Mouse (Mus musculus) splenic B cell, adult 2 months (primary cell): ENCODE measurements around the gene Nt5c1b.

Source experiments
- DNase-seq: peaks from one replicate; pipeline ENCODE4 v3.0.0-alpha.2; 2011; ENCODE audit warnings: low read depth, low spot score
- H3K27me3 ChIP-seq: 2 replicates; pipeline ENCODE4 v1.6.1; 2012; ENCODE audit warnings: mild to moderate bottlenecking, low read length, moderate library complexity, mixed read lengths; ENCODE audit not compliant: control insufficient read depth, poor library complexity, insufficient read depth, severe bottlenecking
- H3K36me3 ChIP-seq: 2 replicates; pipeline ENCODE4 v1.6.1; 2012; ENCODE audit warnings: mild to moderate bottlenecking, low read length, moderate library complexity, mixed read lengths; ENCODE audit not compliant: control insufficient read depth, poor library complexity, insufficient read depth, severe bottlenecking

The Nt5c1b gene

DNA sequence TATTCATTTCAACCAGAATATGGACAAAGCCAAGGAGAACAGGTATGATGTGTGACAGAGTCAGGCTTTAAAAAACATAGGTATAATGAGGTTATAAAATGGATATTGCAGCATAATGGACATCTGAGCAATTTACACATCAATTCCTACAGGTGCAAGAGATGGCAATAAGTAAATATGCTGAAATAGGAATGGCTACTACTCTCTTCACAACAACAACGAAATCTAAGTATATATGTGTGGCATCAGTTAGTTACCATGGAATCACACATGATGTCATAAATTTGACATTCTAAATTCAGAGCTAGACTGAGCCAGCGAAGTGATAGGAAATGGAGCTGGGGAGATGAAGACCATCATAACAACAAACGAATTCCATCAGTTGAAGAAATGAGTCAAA lies at the start of gene Nt5c1b:
Nt5c1b (plus strand) TSS at position 301 of the 400 bp plus-strand sequence.
- Histone ChIP-seq H3K36me3 (no peaks in the 10 kb centered on the region), H3K27me3 (no peaks in the 10 kb centered on the region)
- no peak for DNase-seq

DNA sequence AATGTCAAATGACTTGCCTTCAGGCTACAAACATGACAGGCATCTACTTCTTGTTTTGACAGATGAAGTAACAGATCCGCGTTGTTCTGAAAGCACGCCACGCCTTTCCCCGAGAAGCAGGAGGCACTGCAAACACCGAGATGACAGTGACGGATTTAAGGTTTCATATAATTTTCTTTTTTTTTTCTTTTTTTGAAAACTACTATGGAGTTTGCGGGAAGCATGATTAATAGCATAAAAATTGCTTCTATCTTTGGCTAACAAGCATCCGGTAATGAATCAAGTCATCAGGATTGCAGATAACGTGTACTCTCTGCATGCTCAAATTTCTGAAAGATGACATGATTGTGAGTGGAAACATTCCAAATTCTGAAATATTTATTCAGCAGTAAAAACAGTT lies 42.1 kb upstream of the Nt5c1b start:
- no peaks in the 10 kb centered on the region for H3K27me3 ChIP-seq
- no peak for DNase-seq
- no peaks in the 10 kb centered on the region for H3K36me3 ChIP-seq

DNA sequence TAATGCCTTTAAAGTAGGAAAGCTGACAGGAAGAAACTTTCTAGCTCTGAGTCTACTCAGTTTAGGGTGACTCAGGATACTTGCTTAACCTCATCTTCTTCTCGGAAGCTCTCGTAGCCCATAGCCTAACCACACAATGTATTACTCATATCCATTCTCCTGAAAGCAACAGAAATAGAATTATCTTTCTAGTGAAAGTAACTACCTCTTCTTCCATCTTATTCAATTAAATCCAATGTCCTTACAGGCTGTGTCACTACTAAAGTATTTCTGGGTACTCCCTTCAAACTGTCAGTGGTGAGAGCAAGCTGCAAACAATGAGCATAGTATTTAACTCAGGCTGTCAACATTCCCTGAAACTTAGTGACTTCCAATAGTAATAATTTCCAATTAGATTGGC lies 40.3 kb upstream of the Nt5c1b start:
- no peaks in the 10 kb centered on the region for H3K27me3 ChIP-seq
- DNase-seq = no peak
- no peaks in the 10 kb centered on the region for H3K36me3 ChIP-seq

DNA sequence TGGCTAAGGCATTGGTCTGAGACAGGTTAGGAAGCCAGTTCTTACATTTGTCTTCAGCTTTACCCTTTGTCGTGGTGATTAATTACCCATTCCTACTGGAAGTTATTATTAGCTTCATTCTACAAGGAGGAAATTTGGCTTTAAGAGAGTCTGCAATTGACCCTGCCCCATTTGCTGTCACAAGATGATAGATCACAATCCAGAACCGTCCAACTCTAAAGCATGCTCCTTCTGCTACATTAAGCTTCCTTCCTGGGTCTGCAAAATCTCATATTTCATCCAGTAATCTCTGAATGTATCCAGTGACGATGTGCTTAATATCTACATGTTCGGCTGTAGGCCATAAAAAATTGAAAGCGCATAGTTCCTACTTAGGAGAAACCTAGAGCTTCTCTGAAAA lies 29.2 kb upstream of the Nt5c1b start:
- Histone ChIP-seq H3K36me3 (no peaks in the 10 kb centered on the region), H3K27me3 (no peaks in the 10 kb centered on the region)

DNA sequence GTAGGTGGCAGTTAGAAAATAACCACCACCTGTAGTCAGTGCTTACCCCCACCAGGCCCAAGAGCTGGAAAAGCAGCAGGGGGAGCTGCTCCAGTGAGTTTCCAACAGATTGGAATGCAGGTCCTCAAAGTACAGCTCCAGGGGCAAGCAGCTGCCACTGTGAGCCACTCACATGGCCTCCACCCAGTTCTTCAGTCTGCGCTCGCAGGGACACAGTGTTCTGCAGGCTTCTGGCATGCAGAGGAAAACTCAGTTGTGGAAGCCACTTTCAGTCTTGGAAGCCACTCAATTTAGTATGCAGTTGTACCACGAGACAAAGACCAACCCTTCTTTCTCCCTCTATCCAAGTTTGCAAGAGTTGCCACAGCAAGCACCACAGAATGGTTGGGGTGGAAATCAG lies 19.1 kb upstream of the Nt5c1b start:
- no peak for DNase-seq
- H3K27me3 ChIP-seq = no peaks in the 10 kb centered on the region
- no peaks in the 10 kb centered on the region for H3K36me3 ChIP-seq

More for the DNA sequence above, 29.2 kb upstream of the Nt5c1b start:
- DNase-seq = no peak

DNA sequence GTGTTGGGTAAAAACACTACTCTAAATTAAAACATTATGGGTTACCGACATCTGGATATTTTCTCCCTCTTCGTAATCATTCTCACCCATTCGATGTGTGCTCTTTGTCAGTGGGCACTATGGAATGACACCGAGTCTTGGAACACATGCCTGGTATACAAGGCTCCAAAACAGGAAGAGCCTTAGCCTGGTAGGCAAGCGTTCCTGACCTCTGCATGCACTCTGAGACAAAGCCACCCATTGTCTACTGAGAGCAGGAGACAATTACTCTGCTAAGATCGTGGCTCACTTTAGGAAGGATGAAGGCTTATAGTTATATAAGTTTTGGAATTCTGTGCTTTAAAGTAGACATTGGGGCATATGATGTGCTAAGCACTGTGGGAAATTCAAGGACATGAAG lies 12.0 kb upstream of the Nt5c1b start:
- Histone ChIP-seq H3K36me3 (no peaks in the 10 kb centered on the region), H3K27me3 (no peaks in the 10 kb centered on the region)
- no peak for DNase-seq

DNA sequence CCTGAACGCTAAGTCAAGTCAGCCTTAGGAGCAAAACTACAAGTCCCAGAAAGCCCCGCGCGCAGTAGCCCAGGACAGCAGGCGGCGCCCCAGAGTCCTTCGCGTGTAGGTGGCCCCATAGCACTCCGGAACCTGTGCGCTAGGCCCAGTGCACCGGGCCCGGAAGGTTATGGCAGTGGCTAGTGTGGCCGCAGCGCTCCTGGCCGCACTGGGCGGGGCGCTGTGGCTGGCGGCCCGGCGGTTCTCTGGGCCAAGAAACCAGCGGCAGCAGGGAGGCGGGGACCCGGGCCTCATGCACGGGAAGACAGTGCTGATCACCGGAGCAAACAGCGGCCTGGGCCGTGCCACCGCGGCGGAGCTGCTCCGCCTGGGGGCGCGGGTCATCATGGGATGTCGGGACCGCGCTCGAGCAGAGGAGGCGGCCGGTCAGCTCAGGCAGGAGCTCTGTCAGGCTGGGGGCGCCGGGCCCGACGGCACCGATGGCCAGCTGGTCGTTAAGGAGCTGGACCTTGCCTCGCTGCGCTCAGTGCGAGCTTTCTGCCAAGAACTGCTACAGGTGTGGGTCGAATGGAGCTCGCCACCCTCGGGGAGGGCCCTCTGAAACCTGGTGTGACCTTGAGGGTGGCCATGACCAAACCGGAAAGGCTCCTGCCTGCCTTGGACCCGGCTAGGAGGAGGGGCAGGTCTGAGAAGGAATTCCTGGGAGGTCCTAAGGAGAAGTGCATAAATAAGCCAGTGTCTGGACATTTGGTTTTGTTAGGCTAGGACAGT lies 21.1 kb downstream of the Nt5c1b start, which contains the start of gene Rdh14:
Rdh14 (plus strand) TSS at position 102 of the 771 bp plus-strand sequence.
- Histone ChIP-seq H3K36me3 (peaks cover 2% of the 10 kb centered on the region; the same call in 1 of the 2 replicates), H3K27me3 (no peaks in the 10 kb centered on the region)
- DNase-seq = peak; percentile 95

DNA sequence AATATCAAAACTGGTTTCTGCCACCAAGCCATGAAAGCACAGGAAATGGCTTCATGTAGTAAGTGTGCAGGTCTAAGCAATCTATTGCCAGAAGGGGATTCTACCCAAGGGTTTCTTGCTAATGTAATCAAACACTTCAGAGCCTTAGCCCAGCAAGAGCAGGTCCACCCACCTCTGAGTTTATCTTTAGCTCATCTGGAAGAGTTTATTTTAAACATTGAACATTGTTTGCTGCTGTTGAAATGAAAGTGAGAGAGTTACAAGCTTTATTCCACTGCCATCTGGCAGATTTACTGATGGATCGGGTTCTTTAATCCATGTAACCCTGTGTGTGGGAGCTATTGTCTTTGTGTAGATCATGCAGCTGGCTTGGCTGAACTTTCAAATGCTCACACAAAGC lies 31.0 kb downstream of the Nt5c1b start:
- Histone ChIP-seq H3K27me3 (no peaks in the 10 kb centered on the region), H3K36me3 (no peaks in the 10 kb centered on the region)
- DNase-seq = no peak

DNA sequence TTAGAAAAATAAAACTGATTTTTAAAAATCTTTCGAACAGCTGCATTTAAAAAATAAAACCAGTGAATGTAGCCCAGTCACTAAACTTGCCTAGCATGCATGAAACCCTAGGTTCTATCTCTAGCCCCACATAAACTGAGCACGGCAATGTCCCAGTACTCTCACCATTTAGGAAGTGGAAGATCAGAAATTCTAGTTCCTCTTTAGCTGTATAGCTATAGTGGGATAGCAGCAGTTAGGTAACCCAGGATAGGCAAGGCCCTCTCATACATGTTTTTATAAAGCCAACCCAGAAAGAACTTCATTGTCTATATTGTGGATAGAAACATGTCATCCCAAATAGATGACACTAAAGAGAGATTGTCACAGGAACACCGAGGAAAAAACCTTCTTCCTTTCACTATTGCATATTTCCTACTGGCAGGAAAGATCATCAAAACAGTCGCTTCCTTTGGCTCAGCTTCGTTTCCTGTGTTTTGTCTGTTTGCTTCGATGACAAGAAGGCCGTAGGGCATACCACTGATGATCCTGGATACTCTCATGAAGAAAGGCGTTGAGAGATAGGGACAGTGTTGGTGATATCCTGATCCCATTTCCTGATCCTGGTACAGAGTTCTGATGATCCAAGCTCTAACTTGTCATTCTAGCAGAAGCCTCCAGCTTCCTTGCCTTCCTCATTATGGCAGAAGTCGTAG lies 32.8 kb downstream of the Nt5c1b start:
- DNase-seq = no peak
- Histone ChIP-seq H3K27me3 (no peaks in the 10 kb centered on the region), H3K36me3 (no peaks in the 10 kb centered on the region)

DNA sequence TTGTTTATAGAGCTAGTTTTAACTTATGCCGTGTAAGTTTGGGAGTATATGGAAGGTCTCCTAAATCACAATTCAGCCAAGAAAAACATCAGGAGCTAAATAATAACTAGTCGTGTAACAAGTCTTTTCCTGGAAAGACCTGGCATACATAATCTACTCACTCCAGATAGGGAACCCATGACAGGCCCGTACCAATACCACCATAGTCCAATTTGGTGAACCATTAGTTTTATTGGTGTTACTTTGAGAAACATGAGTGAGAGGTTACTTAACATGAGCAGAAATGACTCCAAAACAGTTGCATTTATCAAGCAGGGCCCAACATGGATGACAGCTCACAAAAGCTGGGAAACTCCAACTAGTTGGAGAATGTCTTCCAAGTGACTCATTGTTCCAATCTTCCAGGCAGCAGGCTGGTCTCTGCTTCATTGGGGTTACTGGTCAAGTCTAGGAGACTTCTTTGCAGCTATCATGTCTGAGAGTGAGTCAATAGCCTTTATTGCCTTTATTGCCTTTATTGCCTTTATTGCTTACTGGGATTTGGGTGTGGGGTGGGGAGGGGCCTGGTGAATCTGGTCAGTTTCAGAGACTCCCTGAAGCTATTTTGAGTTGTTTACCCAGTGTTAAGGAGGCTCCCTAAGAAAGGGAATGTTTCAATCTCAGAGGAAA lies 40.9 kb downstream of the Nt5c1b start:
- Histone ChIP-seq H3K27me3 (no peaks in the 10 kb centered on the region), H3K36me3 (no peaks in the 10 kb centered on the region)
- no peak for DNase-seq

DNA sequence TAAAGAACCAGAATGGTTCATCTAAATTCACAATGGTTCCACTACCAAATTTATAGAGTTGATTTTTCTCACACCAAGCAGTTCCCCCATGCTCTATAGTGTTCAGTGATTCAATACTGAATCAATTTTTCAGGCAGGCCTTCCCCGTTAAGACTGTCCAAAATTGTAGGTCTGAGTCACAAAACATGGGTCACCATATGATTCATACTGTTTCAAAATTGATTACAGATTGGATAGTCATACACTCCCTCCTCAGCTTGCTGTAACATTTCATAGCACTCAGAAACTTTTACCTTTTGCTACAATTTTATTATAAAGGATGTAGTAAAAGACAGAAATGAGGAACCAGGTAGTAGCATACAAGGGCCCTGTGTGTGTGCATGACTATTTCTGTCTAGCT lies 41.7 kb downstream of the Nt5c1b start:
- Histone ChIP-seq H3K36me3 (no peaks in the 10 kb centered on the region), H3K27me3 (no peaks in the 10 kb centered on the region)
- no peak for DNase-seq

DNA sequence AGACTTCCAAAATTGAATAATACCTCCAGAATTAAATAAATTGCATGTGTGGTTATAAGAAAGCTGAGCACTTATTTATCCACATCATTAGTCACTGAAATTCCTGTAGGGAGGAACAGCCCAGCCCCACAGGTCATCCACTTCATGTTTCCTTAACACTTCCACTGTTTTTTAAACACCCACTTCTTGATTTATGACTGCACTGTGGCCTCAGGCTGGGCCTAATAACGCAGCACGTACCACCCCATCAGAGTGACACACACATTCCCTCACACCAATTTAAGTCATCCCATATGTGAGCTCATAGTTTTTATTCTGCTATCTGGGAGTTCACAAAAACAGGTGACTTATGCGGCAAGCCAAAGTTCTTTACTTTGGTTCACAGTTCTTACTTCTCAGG lies 52.6 kb downstream of the Nt5c1b start:
- Histone ChIP-seq H3K27me3 (no peaks in the 10 kb centered on the region), H3K36me3 (no peaks in the 10 kb centered on the region)
- DNase-seq = no peak

DNA sequence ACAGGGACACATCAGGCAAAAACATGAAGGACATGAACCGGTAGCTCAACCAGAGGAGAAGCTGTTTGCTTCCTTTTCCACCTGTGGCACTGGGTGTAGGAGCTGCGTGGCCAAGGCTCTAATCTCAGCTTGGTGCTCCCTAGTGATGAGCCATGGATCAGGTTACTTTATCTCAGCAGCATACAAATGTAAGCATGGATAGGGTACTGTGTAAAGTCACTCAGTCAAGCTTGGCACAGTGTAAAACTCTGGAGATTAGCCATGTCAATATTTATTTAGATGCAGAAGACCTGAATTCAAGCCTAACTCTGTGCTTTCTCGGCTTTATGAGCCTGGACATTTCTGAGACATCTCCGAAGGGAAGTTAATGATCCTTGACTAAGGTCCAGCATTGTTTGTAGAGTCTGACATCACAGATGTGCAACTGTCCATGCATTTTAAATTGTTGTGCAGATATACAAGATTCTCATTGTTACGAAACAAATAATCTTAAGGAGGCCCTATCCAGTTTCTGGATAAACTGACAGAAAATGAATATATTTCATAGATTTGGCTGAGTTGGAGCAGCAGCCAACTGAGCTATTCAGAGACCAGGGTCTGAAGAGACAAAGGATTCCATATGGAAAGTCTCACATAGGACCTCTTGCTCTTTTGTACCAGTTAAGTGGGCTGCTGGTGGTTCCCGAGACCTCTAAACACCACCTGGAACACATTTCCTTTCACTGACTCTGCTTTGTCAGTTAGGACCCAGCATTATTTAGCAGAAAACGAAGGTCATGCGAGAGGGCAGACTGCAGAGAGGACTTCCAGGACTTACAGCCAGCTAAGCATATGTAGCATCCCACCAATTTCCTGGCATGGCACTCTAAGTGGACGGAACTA lies 56.5 kb downstream of the Nt5c1b start:
- Histone ChIP-seq H3K27me3 (no peaks in the 10 kb centered on the region), H3K36me3 (no peaks in the 10 kb centered on the region)
- no peak for DNase-seq

DNA sequence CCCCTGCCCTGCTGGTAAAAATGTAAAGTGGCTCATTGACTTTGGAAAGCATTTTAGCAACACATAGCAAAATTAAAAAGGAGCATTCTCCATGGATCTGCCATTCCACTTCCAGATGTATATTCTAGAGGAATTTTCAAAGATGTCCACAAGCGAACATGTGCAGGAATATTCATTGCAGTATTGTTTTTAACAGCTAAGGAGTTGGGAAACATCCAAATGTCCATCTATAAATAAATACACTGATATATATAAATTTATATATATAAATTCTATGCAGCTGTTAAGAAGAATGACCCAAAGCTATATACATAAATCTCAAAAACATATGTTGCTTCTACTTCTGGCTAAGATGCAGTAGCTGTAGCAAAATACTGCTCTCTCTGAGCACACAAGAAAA lies 61.2 kb downstream of the Nt5c1b start:
- Histone ChIP-seq H3K27me3 (no peaks in the 10 kb centered on the region), H3K36me3 (no peaks in the 10 kb centered on the region)
- no peak for DNase-seq
